Mouse (Mus musculus): ENCODE measurements around the gene F8a. TPM values are rescaled to one million over a fixed set of nuclear protein-coding genes. Genes with fewer than 3 reads are reported as not detected.
"Not testable (repeated sequence)": the region's sequence is repeated elsewhere in the genome, so short reads cannot be mapped to it uniquely, and the experiment has no call there.

F8a gene
- polyA plus RNA-seq, 1 experiment from 2014 or later, result 3.1 TPM

GRCm38 (mm10) chrX:73265270-73265669 lies 37.2 kb downstream of the F8a start, which contains the start of gene Xlr3c:
Gene Xlr3c (minus strand): TSS chrX:73265390.
- not testable (repeated sequence) for H3K9me3 ChIP-seq (replicated peaks; ENCODE audit: control insufficient read depth, low read length); ATAC-seq (ENCODE audit: low read depth); H3K27me3 ChIP-seq (ENCODE audit: control insufficient read depth, insufficient read depth, low read depth, low read length); H3K4me3 ChIP-seq (ENCODE audit: low read depth, low read length); H3K27ac ChIP-seq (ENCODE audit: low read length); H3K4me2 ChIP-seq (ENCODE audit: low read depth, low read length); H3K4me1 ChIP-seq (ENCODE audit: control insufficient read depth, low read depth, low read length); H3K9ac ChIP-seq (ENCODE audit: low read depth, low read length); H3K36me3 ChIP-seq (ENCODE audit: control insufficient read depth, insufficient read depth)
- WGBS (ENCODE audit: insufficient replicate concordance), result 72% methylated on average over 14 of the region's 14 CpGs

Other genes starting within 250 kb of the F8a start
- 0.98 and 1.1 TPM in 2 replicates for gene Zfp185, start 241.0 kb upstream of the F8a start, polyA plus RNA-seq (2015; fragmentation: Nextera tagmentation; extraction: Ambion mirVana)
- 0.04 TPM in 1 of 2 replicates, not detected in the other for gene Pnma5, start 191.2 kb upstream of the F8a start, polyA plus RNA-seq (2015; fragmentation: Nextera tagmentation; extraction: Ambion mirVana)
- not detected in 2 replicates for gene Pnma3, start 163.5 kb upstream of the F8a start, polyA plus RNA-seq (2015; fragmentation: Nextera tagmentation; extraction: Ambion mirVana)
- 0.97 and 1.1 TPM in 2 replicates for gene Xlr4a, start 145.8 kb upstream of the F8a start, polyA plus RNA-seq (2015; fragmentation: Nextera tagmentation; extraction: Ambion mirVana)
- gene Xlr3a, start 131.2 kb upstream of the F8a start, polyA plus RNA-seq (2015; fragmentation: Nextera tagmentation; extraction: Ambion mirVana), result 3.6 and 3.8 TPM in 2 replicates
- 0.21 and 0.44 TPM in 2 replicates for gene Gm14685, start 111.2 kb upstream of the F8a start, polyA plus RNA-seq (2015; fragmentation: Nextera tagmentation; extraction: Ambion mirVana)
- not detected in 2 replicates for gene Xlr5b, start 79.5 kb upstream of the F8a start, polyA plus RNA-seq (2015; fragmentation: Nextera tagmentation; extraction: Ambion mirVana)
- gene DXBay18, start 78.8 kb upstream of the F8a start, polyA plus RNA-seq (2015; fragmentation: Nextera tagmentation; extraction: Ambion mirVana), result 0.25 and 0.53 TPM in 2 replicates
- gene Spin2d, start 51.3 kb upstream of the F8a start, polyA plus RNA-seq (2015; fragmentation: Nextera tagmentation; extraction: Ambion mirVana), result not detected in 2 replicates
- gene Xlr3b, start 36.1 kb upstream of the F8a start, polyA plus RNA-seq (2015; fragmentation: Nextera tagmentation; extraction: Ambion mirVana), result 2.2 TPM in 2 replicates
- gene Xlr4b, start 14.0 kb upstream of the F8a start, polyA plus RNA-seq (2015; fragmentation: Nextera tagmentation; extraction: Ambion mirVana), result 1.3 and 1.4 TPM in 2 replicates
- gene Xlr4c, start 14.8 kb downstream of the F8a start, polyA plus RNA-seq (2015; fragmentation: Nextera tagmentation; extraction: Ambion mirVana), result 0.29 and 0.35 TPM in 2 replicates
- not detected in 2 replicates for gene Xlr3c, start 37.1 kb downstream of the F8a start, polyA plus RNA-seq (2015; fragmentation: Nextera tagmentation; extraction: Ambion mirVana)
- 0.09 TPM in 1 of 2 replicates, not detected in the other for gene Xlr5a, start 64.7 kb downstream of the F8a start, polyA plus RNA-seq (2015; fragmentation: Nextera tagmentation; extraction: Ambion mirVana)
- gene Xlr5c, start 64.7 kb downstream of the F8a start, polyA plus RNA-seq (2015; fragmentation: Nextera tagmentation; extraction: Ambion mirVana), result not detected in 2 replicates
- gene Gm45015, start 108.5 kb downstream of the F8a start, polyA plus RNA-seq (2015; fragmentation: Nextera tagmentation; extraction: Ambion mirVana), result not detected in 2 replicates
- 2.0 and 2.6 TPM in 2 replicates for gene Zfp275, start 114.3 kb downstream of the F8a start, polyA plus RNA-seq (2015; fragmentation: Nextera tagmentation; extraction: Ambion mirVana)
- gene Gm18336, start 170.4 kb downstream of the F8a start, polyA plus RNA-seq (2015; fragmentation: Nextera tagmentation; extraction: Ambion mirVana), result not detected in 2 replicates
- gene Zfp92, start 182.8 kb downstream of the F8a start, polyA plus RNA-seq (2015; fragmentation: Nextera tagmentation; extraction: Ambion mirVana), result not detected in 2 replicates
- gene Trex2, start 207.1 kb downstream of the F8a start, polyA plus RNA-seq (2015; fragmentation: Nextera tagmentation; extraction: Ambion mirVana), result not detected in 2 replicates
- 34.8 and 37.2 TPM in 2 replicates for gene Haus7, start 230.8 kb downstream of the F8a start, polyA plus RNA-seq (2015; fragmentation: Nextera tagmentation; extraction: Ambion mirVana)